Comparison of ENCODE assay signal across 11 mouse cellular contexts in the genomic region with DNA sequence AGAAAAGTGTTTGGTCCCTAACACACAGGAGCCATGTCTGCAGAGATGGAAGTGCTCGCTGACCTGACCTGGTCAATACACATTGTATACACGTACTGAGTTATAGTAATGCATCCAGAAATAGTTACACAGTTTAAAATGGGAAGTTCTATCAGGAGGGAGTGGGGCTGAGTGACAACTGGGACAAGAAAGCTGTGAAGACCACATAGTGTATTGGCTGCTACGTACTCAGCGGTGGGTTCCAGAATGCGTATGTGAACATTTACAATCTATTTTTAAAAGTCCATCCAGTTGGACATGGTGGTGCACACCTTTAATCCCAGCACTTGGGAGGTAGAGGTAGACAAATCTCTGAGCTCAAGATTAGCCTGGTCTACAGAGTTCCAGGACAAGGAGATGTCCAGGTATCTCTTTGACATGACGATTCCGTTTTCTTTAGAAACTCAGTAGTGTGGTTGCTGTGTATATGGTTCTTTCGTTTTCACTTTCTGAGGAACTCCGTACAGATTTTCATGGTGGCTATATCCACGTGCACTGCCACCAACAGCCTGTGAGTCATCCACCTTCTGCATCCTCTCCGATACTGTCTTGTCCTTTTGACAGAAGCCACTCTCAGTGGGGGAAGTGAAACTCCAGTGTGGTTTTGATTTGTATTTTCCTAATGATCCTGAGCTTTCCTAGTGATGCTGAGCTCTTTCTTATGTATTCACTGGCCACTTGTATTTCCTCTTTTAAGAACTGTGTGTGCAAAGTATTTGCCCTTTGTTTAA.
A peak's percentile ranks its signal among the peaks of the same experiment; 100 is the strongest.
DNase-seq lines count a peak whose midpoint lies in the region; ATAC-seq and TF ChIP-seq lines count a peak whose summit lies in the region.
"Had no signal": no experiment of that assay in that cellular context is flagged by ENCODE, and none has a peak within 500 bp of the region (broad histone marks: within the 10 kb centered on the region; RNA-seq: fewer than 3 reads in every experiment).

No protein-coding gene starts in this region.

- H3K9me3 ChIP-seq in lung, embryonic 14.5 days (ENCODE audit: low read depth, low read length), result no peaks in the 10 kb centered on the region
- H3K9me3 ChIP-seq: hindbrain, embryonic 12.5 days; midbrain, embryonic 12.5 days had no signal

- no peak overlapping the region for H3K9ac ChIP-seq in lung, embryonic 14.5 days
- H3K9ac ChIP-seq: hindbrain, embryonic 12.5 days; midbrain, embryonic 12.5 days had no signal

- H3K27ac ChIP-seq in bone marrow, adult 2 months (ENCODE audit: control insufficient read depth, insufficient read depth, low read depth, low read length, poor library complexity), result no peak overlapping the region
- H3K27ac ChIP-seq in lung, embryonic 14.5 days (ENCODE audit: low read depth), result no peak overlapping the region
- H3K27ac ChIP-seq: hindbrain, embryonic 12.5 days; left cerebral cortex, adult 2 months; midbrain, embryonic 12.5 days had no signal

- no peak for TF ChIP-seq POLR2A in bone marrow, adult 2 months (IDR thresholded peaks at IDR 0.05; ENCODE audit: borderline replicate concordance, control insufficient read depth, low read depth, low read length)

- H3K4me3 ChIP-seq in bone marrow, adult 2 months (replicated peaks; ENCODE audit: control insufficient read depth, low read depth, low read length), result peak overlapping the region; percentile 50
- no peak overlapping the region for H3K4me3 ChIP-seq in lung, embryonic 14.5 days (ENCODE audit: low read depth, low read length)
- H3K4me3 ChIP-seq: hindbrain, embryonic 12.5 days; left cerebral cortex, adult 2 months; midbrain, embryonic 12.5 days had no signal

- no peak for TF ChIP-seq CTCF in bone marrow, adult 2 months (IDR thresholded peaks at IDR 0.05; ENCODE audit: control insufficient read depth, insufficient read depth, low read length)
- no peak for TF ChIP-seq CTCF in lung, embryonic 14.5 days (IDR thresholded peaks at IDR 0.05; ENCODE audit: low read depth)

- WGBS in bone marrow, adult 2 months, result 25% methylated on average over 11 of the region's 11 CpGs
- 78% methylated on average over 11 of the region's 11 CpGs for WGBS in lung, embryonic 14.5 days

- no peak for ATAC-seq in lung, embryonic 14.5 days (ENCODE audit: insufficient read depth)

- intact Hi-C loops in gastrocnemius, postnatal 14 days (cut with DNase I; ENCODE audit: low total_unique reads), result no loop called here

- no peaks in the 10 kb centered on the region; the same call in 1 of the 2 replicates for H3K4me1 ChIP-seq in bone marrow, adult 2 months (ENCODE audit: control insufficient read depth, insufficient read depth, low read length)
- H3K4me1 ChIP-seq in lung, embryonic 14.5 days (ENCODE audit: insufficient read depth), result peaks cover 5% of the 10 kb centered on the region; the same call in 1 of the 2 replicates
- H3K4me1 ChIP-seq: hindbrain, embryonic 12.5 days; midbrain, embryonic 12.5 days had no signal

- DNase-seq in left cerebral cortex, adult 11 months (ENCODE audit: low spot score), result peak; percentile 11
- DNase-seq in left cerebral cortex, adult 18-20 months (ENCODE audit: low spot score in 2 of 2), result no peak
- peak; percentile 26 for DNase-seq in lung, embryonic 14.5 days
- peak; percentile 90 for DNase-seq in splenic B cell, adult 2 months (ENCODE audit: low read depth, low spot score)
- no peak for DNase-seq in ovary, postnatal 14 days (ENCODE audit: low spot score)
- DNase-seq in gastrocnemius, postnatal 14 days, result no peak
- no peak for DNase-seq in layer of hippocampus, postnatal 14 days (ENCODE audit: low spot score in 2 of 2)

- no peak overlapping the region for H3K4me2 ChIP-seq in lung, embryonic 14.5 days
- H3K4me2 ChIP-seq: hindbrain, embryonic 12.5 days; midbrain, embryonic 12.5 days had no signal

- no peaks in the 10 kb centered on the region for H3K27me3 ChIP-seq in lung, embryonic 14.5 days (ENCODE audit: insufficient read depth, low read length)
- no peaks in the 10 kb centered on the region for H3K27me3 ChIP-seq in splenic B cell, adult 2 months (ENCODE audit: control insufficient read depth, insufficient read depth, low read length, poor library complexity, severe bottlenecking)
- H3K27me3 ChIP-seq: hindbrain, embryonic 12.5 days; midbrain, embryonic 12.5 days had no signal

- H3K36me3 ChIP-seq in lung, embryonic 14.5 days (ENCODE audit: insufficient read depth), result no peaks in the 10 kb centered on the region
- H3K36me3 ChIP-seq in splenic B cell, adult 2 months (ENCODE audit: control insufficient read depth, insufficient read depth, low read length, poor library complexity, severe bottlenecking), result no peaks in the 10 kb centered on the region
- H3K36me3 ChIP-seq: hindbrain, embryonic 12.5 days; midbrain, embryonic 12.5 days had no signal

Comparison
In these comparisons a context has a peak if more than half of its experiments do, and no peak if none do; other contexts are left out.
1. DNase-seq: peak in left cerebral cortex, adult 11 months (single experiment), lung, embryonic 14.5 days (single experiment) and splenic B cell, adult 2 months (single experiment); none in left cerebral cortex, adult 18-20 months (0 of 2), ovary, postnatal 14 days (single experiment), gastrocnemius, postnatal 14 days (single experiment) and layer of hippocampus, postnatal 14 days (0 of 2).